Mouse (Mus musculus) stomach, postnatal 0 days (tissue): ENCODE measurements around the gene Dmd.

Experiments
- CTCF ChIP-seq: IDR thresholded peaks from 2 replicates; pipeline ENCODE4 v1.5.1; 2016; ENCODE audit warnings: antibody characterized with exemption, low read depth, mild to moderate bottlenecking, moderate library complexity
- EP300 ChIP-seq: optimal IDR thresholded peaks from 2 replicates; pipeline ENCODE3; 2016; ENCODE audit warnings: antibody characterized with exemption

DNA sequence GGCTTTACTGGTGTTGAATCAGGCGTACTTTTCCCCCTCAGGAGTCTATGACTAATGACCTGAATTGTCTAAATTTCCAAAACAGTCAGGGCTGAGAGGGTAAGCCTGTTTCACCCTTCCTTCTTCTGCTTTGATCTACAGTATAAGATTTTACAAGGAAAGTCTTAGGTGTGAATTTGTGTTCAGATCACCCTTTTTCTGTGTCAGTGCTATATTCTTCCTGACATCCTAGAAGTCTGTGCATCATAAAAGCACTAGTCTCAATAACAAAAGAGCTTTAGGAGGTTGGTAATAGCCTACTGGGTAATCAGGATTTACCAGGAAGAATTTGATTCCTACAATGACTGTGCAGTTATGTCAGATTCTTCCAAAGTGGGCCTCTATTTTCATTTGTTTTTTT, 101.5 kb downstream of the Dmd start:
- TF ChIP-seq CTCF, result no peak
- no peak for TF ChIP-seq EP300
